Mouse (Mus musculus): Measurements from ENCODE around the gene Btg3. TPM values are rescaled to one million over a fixed set of nuclear protein-coding genes. Genes with fewer than 3 reads are reported as not detected.

Btg3 gene
- 76.6 and 93.9 TPM in 2 replicates for polyA plus RNA-seq (2016; fragmentation: Nextera tagmentation; extraction: Ambion mirVana)

DNA sequence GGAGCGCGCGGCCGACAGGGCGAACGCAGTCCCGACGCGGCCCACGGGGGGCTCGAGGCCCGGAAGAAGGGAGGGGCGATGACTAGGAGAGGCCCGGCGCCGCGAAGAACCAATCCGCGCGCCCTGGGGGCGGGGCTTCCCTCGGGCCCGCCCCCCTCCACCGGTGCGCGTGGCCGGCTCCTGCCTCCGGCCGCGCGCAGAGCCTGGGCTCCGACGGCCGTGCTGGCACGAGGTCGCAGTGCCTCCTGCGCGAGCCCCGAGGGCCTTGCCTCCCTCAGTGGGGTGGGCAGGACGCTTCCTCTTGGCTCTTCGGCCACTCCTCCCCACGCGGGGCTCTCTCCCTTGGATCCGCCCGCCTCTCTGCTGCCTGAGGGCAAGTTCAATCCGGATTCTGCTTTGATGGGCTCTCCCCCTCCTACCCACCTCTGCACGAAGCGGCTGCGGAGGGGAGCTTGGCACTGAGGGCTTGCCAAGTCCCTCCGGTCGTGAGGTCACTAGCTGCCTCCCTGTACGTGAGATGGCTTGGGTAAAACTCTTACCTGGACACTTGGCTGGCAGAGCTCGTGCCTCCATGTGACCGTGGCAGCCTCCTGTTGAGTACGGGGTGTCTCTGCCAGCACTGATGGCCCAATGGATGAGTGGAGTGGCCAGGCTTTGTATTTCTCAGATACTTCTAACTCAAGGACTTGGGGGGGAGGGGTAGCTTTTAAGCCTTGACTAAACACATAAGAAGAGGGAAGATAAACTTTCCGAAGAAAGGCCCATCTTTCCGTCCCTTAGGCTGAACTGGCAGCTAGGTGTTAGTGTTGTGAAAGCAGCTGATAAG, at the start of gene Btg3:
Gene Btg3, minus strand, starts transcription at position 448 of the 826 bp plus-strand sequence.
- peaks cover 18% of the 10 kb centered on the region for H3K4me1 ChIP-seq
- under 1% methylated on average over 55 of the region's 57 CpGs for WGBS
- H3K27me3 ChIP-seq (ENCODE audit: insufficient read depth, poor library complexity, severe bottlenecking): no peaks in the 10 kb centered on the region

DNA sequence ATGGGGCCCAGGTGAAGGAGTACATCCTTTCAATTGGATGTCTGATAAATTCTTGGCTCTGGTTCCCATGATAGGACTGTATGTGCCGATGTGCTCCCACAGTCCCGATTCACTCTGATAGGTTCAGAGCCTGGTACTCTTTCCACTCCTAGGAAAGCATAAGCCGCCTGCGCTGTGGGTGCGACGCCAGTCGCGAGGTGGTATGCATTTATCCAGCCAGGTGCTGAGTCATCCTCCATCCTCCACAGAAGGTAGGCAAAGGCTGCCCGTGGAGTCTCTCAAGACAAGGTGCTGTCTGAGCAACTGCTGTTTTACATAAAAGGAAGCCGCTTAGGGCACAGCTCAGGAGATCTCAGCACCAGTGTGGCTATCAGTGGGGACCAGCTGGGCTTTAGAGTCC, 40.7 kb upstream of the Btg3 start:
- Histone ChIP-seq H3K27me3 (ENCODE audit: insufficient read depth, poor library complexity, severe bottlenecking) (no peaks in the 10 kb centered on the region; the same call in 1 of the 2 replicates), H3K4me1 (0 out of 2 replicates have a peak, but pooled peaks cover 6% of the 10 kb centered on the region), H3K36me3 (no peaks in the 10 kb centered on the region)

More for the DNA sequence above, at the start of gene Btg3:
- Histone ChIP-seq H3K36me3 (peaks cover 11% of the 10 kb centered on the region), H3K27ac (peak within 1 kb of the TSS; percentile 99), H3K4me3 (peak within 1 kb of the TSS; percentile 98), H3K9me3 (no peaks in the 10 kb centered on the region)
- peak; percentile 94 for DNase-seq (ENCODE audit: low spot score)

DNA sequence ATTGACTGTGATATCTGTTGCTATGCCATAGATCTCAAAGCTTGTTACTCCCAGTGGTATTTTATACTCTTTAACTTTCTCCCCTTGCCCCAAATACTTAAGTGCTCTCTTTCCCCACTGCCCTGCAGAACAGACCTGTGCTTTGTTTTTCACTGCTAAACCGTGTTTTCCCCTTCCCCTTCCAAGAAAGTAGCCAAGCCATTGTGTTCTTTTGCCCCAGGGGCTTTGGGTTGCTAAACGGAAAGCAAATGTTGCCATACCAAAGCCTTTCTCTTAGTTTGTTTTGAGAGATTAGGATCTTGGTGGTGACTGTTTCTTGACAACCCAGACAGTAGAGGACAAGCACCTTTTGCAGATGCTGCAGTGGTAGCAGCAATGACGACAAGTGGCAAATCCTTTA, 39.5 kb upstream of the Btg3 start:
- DNase-seq (ENCODE audit: low spot score): no peak
- 3% methylated on average over 3 of the region's 3 CpGs for WGBS

More for the DNA sequence above, 40.7 kb upstream of the Btg3 start:
- H3K27ac ChIP-seq: no peak overlapping the region
- H3K4me3 ChIP-seq: no peak overlapping the region
- 33% methylated on average over 10 of the region's 10 CpGs for WGBS
- DNase-seq (ENCODE audit: low spot score): no peak
- H3K9me3 ChIP-seq: peaks cover 8% of the 10 kb centered on the region; the same call in 1 of the 2 replicates

DNA sequence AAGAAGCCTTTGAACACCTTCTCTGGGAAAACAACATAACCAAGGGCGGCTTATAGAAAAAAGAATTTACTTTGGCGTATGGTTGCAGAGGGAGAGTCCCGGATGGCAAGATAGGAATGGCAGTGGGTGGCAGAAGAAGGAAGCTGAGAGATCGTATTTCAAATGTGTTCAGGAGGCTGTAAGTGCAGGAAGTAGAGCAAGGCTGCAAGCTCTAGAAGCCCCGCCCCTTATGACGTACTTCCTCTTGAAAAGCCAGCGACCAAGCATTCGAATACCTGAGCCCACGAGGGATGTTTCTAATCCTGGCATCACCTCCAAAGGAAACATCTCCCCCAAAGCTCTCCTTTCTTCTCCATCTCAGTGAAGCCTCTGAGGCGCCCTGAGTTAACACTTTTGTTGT, 33.0 kb upstream of the Btg3 start:
- Histone ChIP-seq H3K9me3 (peaks cover 8% of the 10 kb centered on the region; the same call in 1 of the 2 replicates), H3K27ac (no peak overlapping the region), H3K27me3 (ENCODE audit: insufficient read depth, poor library complexity, severe bottlenecking) (no peaks in the 10 kb centered on the region), H3K4me3 (no peak overlapping the region), H3K36me3 (no peaks in the 10 kb centered on the region), H3K4me1 (no peaks in the 10 kb centered on the region)
- no peak for DNase-seq (ENCODE audit: low spot score)
- 83% methylated on average over 10 of the region's 10 CpGs for WGBS

More for the DNA sequence above, 39.5 kb upstream of the Btg3 start:
- H3K4me3 ChIP-seq: no peak overlapping the region
- H3K4me1 ChIP-seq: 0 out of 2 replicates have a peak, but pooled peaks cover 6% of the 10 kb centered on the region
- H3K36me3 ChIP-seq: no peaks in the 10 kb centered on the region
- no peak overlapping the region for H3K27ac ChIP-seq
- no peaks in the 10 kb centered on the region; the same call in 1 of the 2 replicates for H3K27me3 ChIP-seq (ENCODE audit: insufficient read depth, poor library complexity, severe bottlenecking)
- peaks cover 8% of the 10 kb centered on the region; the same call in 1 of the 2 replicates for H3K9me3 ChIP-seq

DNA sequence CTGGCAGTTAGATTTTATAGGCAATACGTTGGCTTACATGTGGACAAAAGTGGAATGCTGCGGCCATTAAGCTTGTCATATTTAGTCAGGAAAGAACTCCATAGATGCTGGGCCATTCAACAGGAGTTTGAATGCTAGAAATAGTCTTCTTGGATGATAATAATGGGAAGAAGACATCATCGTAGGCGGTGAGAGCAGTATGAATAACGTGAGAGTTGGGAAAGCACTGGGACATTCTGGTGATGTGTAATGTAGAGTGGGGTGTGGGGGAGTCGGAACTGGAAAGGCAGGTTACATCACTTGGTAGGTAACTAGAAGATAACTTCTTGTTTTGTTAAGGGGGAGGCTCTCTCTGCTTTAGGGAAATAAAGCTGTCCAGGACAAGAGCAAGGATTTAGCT, 30.9 kb upstream of the Btg3 start:
- 82% methylated on average over 6 of the region's 6 CpGs for WGBS

DNA sequence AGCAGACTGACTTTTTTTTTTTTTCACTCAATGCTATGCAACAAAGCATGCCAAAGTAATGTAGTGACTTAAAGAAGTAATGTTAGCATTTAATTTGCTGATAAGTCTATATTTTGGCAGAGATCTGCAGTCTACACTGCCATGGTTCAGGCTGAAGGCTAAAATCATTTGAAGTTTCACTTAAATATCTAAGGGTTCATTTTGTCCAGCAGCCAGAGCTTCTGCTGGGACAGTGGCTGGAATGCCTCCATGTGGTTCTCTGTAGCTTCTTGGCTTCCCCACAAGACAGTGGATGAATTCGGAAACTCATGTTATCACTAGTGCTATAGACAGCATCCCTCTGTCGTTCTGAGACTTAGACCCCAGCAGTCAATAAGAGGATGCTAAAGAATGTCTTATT, 29.7 kb upstream of the Btg3 start:
- H3K9me3 ChIP-seq: no peaks in the 10 kb centered on the region
- peaks cover under 1% of the 10 kb centered on the region; the same call in 1 of the 2 replicates for H3K4me1 ChIP-seq
- H3K27me3 ChIP-seq (ENCODE audit: insufficient read depth, poor library complexity, severe bottlenecking): no peaks in the 10 kb centered on the region
- no peak for DNase-seq (ENCODE audit: low spot score)
- no peak overlapping the region for H3K27ac ChIP-seq
- no peak overlapping the region for H3K4me3 ChIP-seq
- WGBS: 71% methylated on average over 2 of the region's 2 CpGs
- no peaks in the 10 kb centered on the region for H3K36me3 ChIP-seq

More for the DNA sequence above, 30.9 kb upstream of the Btg3 start:
- H3K9me3 ChIP-seq: no peaks in the 10 kb centered on the region
- H3K4me3 ChIP-seq: no peak overlapping the region
- no peaks in the 10 kb centered on the region for H3K36me3 ChIP-seq
- no peaks in the 10 kb centered on the region for H3K4me1 ChIP-seq
- no peak for DNase-seq (ENCODE audit: low spot score)
- H3K27me3 ChIP-seq (ENCODE audit: insufficient read depth, poor library complexity, severe bottlenecking): no peaks in the 10 kb centered on the region
- H3K27ac ChIP-seq: no peak overlapping the region

DNA sequence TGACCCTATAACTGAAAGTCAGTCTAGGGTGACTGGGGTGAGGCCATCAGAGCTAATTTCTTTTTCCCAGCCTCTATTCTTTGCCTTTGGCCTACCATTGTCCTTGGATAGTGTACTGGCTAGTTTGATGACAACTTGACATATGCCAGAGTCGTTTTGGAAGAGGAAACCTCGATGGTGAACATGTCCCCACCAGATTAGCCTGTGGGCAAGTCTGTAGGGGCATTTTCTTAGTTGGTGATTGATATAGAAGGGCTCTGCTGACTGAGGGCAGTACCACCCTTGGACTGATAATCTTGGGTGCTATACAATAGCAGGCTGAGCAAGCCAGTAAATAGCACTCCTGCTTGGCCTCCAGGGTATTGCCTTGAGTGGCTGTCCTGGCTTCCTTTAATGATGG, 25.3 kb upstream of the Btg3 start:
- no peak overlapping the region for H3K27ac ChIP-seq
- WGBS: 14% methylated on average over 2 of the region's 2 CpGs

DNA sequence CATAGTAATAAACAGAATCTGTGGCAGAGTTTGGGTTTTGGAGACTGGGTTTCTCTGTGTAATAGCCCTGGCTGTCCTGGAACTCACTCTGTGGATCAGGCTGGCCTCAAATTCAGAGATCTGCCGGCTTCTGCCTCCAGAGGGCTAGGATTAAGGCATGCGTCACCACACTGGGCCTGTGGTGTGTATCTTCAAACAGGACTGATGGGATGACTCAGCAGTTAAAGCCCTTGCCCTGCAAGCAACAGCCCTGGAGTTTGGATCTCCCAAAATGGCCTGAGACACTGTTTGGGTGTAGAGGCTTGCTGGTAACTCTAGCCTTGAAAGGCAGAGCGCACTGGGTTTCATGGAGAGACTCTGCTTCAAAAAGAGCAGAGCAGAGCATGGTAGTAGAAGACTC, 22.4 kb upstream of the Btg3 start:
- Histone ChIP-seq H3K36me3 (no peaks in the 10 kb centered on the region), H3K27ac (no peak overlapping the region), H3K27me3 (ENCODE audit: insufficient read depth, poor library complexity, severe bottlenecking) (no peaks in the 10 kb centered on the region), H3K4me3 (no peak overlapping the region), H3K4me1 (peaks cover 5% of the 10 kb centered on the region; the same call in 1 of the 2 replicates), H3K9me3 (no peaks in the 10 kb centered on the region)
- 85% methylated on average over 3 of the region's 3 CpGs for WGBS
- no peak for DNase-seq (ENCODE audit: low spot score)

More for the DNA sequence above, 25.3 kb upstream of the Btg3 start:
- Histone ChIP-seq H3K27me3 (ENCODE audit: insufficient read depth, poor library complexity, severe bottlenecking) (no peaks in the 10 kb centered on the region), H3K4me1 (peaks cover 5% of the 10 kb centered on the region; the same call in 1 of the 2 replicates), H3K36me3 (no peaks in the 10 kb centered on the region), H3K9me3 (no peaks in the 10 kb centered on the region), H3K4me3 (no peak overlapping the region)
- DNase-seq (ENCODE audit: low spot score): no peak

DNA sequence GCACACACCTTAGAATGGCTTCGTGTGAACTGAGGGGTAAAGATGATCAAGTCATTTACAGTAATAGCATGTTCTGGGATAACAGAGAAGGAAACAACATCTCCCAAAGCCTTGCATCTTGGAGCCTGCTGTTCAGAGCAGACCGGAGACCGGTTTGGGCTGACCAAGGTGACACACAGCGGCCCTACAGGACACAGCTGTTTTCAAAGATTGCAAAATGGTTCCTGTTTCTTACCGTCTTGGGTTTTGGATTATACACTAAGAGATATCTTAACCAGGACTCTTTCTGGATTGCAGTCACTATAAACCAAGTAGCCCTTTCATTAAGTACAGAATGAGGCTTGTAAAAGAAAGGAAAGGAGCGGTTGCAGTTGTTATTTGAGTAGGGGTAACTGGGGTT, 21.7 kb upstream of the Btg3 start:
- no peaks in the 10 kb centered on the region for H3K36me3 ChIP-seq
- H3K27ac ChIP-seq: no peak overlapping the region
- no peaks in the 10 kb centered on the region for H3K27me3 ChIP-seq (ENCODE audit: insufficient read depth, poor library complexity, severe bottlenecking)
- WGBS: 84% methylated on average over 6 of the region's 6 CpGs
- H3K9me3 ChIP-seq: no peaks in the 10 kb centered on the region
- H3K4me3 ChIP-seq: no peak overlapping the region
- no peak for DNase-seq (ENCODE audit: low spot score)
- H3K4me1 ChIP-seq: peaks cover 5% of the 10 kb centered on the region; the same call in 1 of the 2 replicates

DNA sequence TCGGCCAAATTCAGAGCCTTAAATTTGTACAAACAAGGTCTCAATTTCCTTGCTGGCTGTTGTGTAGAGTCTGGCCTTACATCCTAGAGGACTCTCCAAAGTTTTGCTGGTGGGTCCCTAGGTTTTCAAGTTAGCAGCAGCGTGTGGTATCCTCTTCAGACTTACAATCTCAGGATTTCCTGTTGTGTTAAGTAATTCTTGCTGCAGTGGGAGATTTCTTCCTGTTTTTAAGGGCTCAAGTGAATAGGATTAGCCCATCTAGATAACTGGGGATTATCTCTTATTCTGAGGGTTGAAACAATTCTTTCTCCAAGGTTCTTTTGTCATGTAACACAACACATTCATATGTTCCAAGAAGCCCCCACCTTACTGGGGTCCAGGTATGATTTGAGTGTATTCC, 14.4 kb upstream of the Btg3 start:
- Histone ChIP-seq H3K9me3 (no peaks in the 10 kb centered on the region), H3K27ac (no peak overlapping the region), H3K4me1 (no peaks in the 10 kb centered on the region), H3K27me3 (ENCODE audit: insufficient read depth, poor library complexity, severe bottlenecking) (no peaks in the 10 kb centered on the region), H3K4me3 (no peak overlapping the region), H3K36me3 (no peaks in the 10 kb centered on the region)
- DNase-seq (ENCODE audit: low spot score): no peak
- WGBS: 47% methylated on average over 2 of the region's 2 CpGs

DNA sequence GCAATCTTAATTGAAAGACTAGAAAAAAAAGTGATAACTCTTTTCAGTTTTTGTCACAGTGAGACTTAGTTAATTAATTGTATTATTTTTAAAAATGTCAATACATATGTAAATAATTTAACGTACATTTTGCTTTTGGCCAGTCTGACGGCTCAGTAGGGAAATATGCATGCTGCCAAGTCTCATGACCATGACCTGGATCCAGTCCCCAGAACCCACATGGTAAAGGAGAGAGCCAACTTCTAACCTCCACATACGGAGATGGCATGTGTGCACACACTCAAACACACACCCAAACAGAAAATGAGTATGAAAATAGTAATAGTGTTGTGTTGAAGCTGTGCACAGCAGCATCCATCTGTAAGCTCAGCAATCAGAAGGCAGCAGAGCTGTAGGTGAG, 13.0 kb upstream of the Btg3 start:
- Histone ChIP-seq H3K4me1 (no peaks in the 10 kb centered on the region), H3K36me3 (no peaks in the 10 kb centered on the region), H3K27ac (no peak overlapping the region), H3K9me3 (no peaks in the 10 kb centered on the region), H3K4me3 (no peak overlapping the region), H3K27me3 (ENCODE audit: insufficient read depth, poor library complexity, severe bottlenecking) (no peaks in the 10 kb centered on the region)
- DNase-seq (ENCODE audit: low spot score): no peak
- WGBS: 79% methylated on average over 3 of the region's 3 CpGs

DNA sequence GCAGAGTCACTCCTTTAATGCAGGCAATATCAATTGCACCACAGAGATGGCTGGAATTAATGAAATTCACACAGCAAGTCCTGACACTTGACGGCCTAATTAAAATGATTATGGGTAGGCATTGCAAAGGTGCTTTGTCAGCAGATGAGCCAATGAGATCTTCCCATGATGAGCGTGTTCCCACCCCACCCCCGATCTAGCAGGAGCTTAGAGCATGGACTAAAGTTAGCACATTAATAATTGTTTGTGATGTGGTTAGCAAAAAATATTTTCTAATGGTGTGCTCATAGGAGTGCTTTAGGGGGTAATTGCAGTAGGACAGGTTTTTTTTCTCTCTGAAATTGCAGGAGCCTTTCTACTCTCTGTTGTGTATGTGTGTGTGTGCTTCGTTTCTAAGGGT, 12.1 kb upstream of the Btg3 start:
- no peak for DNase-seq (ENCODE audit: low spot score)
- WGBS: 78% methylated on average over 4 of the region's 4 CpGs
- no peak overlapping the region for H3K4me3 ChIP-seq
- no peaks in the 10 kb centered on the region for H3K36me3 ChIP-seq
- H3K27ac ChIP-seq: no peak overlapping the region
- H3K4me1 ChIP-seq: no peaks in the 10 kb centered on the region
- H3K9me3 ChIP-seq: no peaks in the 10 kb centered on the region
- H3K27me3 ChIP-seq (ENCODE audit: insufficient read depth, poor library complexity, severe bottlenecking): no peaks in the 10 kb centered on the region

DNA sequence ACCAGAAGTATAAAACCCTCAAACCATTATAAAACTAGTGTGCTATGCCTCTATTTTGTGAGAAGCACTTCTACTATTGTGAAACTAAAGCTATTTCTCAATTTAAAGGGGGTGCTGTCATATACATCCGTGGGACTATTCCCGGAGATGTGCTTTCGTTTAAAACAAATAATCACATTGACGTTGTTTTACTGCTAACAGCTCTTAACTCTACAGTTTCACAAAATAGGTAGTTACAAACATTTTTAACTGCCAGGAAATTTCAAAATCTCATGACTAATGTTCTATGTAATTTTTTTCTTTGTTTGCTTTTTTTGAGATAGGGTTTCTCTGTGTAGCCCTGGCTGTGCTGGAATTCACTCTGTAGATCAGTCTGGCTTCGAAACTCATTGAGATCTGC, 1.5 kb upstream of the Btg3 start:
- 91% methylated on average over 5 of the region's 5 CpGs for WGBS
- Histone ChIP-seq H3K27ac (no peak overlapping the region), H3K9me3 (no peaks in the 10 kb centered on the region), H3K27me3 (ENCODE audit: insufficient read depth, poor library complexity, severe bottlenecking) (no peaks in the 10 kb centered on the region), H3K4me1 (peaks cover 18% of the 10 kb centered on the region), H3K36me3 (no peaks in the 10 kb centered on the region), H3K4me3 (no peak overlapping the region)
- DNase-seq (ENCODE audit: low spot score): no peak
